ENCODE assay signal across 16 mouse cellular contexts in the genomic region with DNA sequence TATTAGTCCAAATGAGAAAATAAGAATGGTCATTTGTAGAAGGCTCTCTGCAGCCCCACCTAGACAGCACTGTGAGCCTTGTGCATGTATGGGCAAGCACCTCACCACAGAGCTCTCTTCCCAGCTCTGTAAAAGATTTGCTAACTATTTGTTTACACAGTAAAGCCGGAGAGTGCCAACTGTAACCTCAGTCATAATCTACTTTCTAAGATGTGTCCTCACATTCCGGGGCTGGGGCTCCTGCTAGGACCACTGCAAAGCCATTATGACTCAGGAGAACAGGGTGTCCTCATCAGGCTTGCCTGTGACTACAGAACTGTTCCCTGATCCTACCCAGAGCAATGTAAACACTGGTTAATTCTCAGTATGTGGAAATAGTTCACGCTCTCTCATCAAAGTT. TPM values are rescaled to one million over a fixed set of nuclear protein-coding genes. Genes with fewer than 3 reads are reported as not detected.
DNase-seq lines count a peak whose midpoint lies in the region; ATAC-seq and TF ChIP-seq lines count a peak whose summit lies in the region.
"Had no signal": no experiment of that assay in that cellular context is flagged by ENCODE, and none has a peak within 500 bp of the region (broad histone marks: within the 10 kb centered on the region; RNA-seq: fewer than 3 reads in every experiment).

No protein-coding gene starts in this region.

- H3K27me3 ChIP-seq in lung, embryonic 15.5 days: no peaks in the 10 kb centered on the region
- H3K27me3 ChIP-seq in intestine, embryonic 16.5 days (replicated peaks; ENCODE audit: control insufficient read depth, insufficient read depth, low read length): no peaks in the 10 kb centered on the region
- no peaks in the 10 kb centered on the region for H3K27me3 ChIP-seq in liver, embryonic 16.5 days (ENCODE audit: control insufficient read depth, insufficient read depth, low read depth, low read length)
- H3K27me3 ChIP-seq in stomach, postnatal 0 days (ENCODE audit: control insufficient read depth, insufficient read depth, low read length): no peaks in the 10 kb centered on the region
- H3K27me3 ChIP-seq in forebrain, embryonic 13.5 days: no peaks in the 10 kb centered on the region
- H3K27me3 ChIP-seq: heart, embryonic 13.5 days; neural tube, embryonic 13.5 days had no signal

- peaks cover 10% of the 10 kb centered on the region; the same call in 1 of the 2 replicates for H3K4me1 ChIP-seq in lung, embryonic 15.5 days
- 0 out of 2 replicates have a peak, but pooled peaks cover 2% of the 10 kb centered on the region for H3K4me1 ChIP-seq in lung, adult 2 months (ENCODE audit: control insufficient read depth, insufficient read depth, low read length)
- peaks cover 6% of the 10 kb centered on the region; the same call in 1 of the 2 replicates for H3K4me1 ChIP-seq in intestine, embryonic 16.5 days (ENCODE audit: control insufficient read depth, insufficient read depth, low read length)
- H3K4me1 ChIP-seq in liver, embryonic 16.5 days (ENCODE audit: control insufficient read depth, low read depth, low read length): peaks cover 7% of the 10 kb centered on the region; the same call in 1 of the 2 replicates
- no peaks in the 10 kb centered on the region for H3K4me1 ChIP-seq in stomach, postnatal 0 days (replicated peaks; ENCODE audit: control insufficient read depth, insufficient read depth)
- peaks cover 1% of the 10 kb centered on the region; the same call in 1 of the 2 replicates for H3K4me1 ChIP-seq in forebrain, embryonic 13.5 days
- H3K4me1 ChIP-seq: neural tube, embryonic 13.5 days had no signal

- no peaks in the 10 kb centered on the region for H3K9me3 ChIP-seq in lung, embryonic 15.5 days
- H3K9me3 ChIP-seq in intestine, embryonic 16.5 days (ENCODE audit: control insufficient read depth, low read length): no peaks in the 10 kb centered on the region
- H3K9me3 ChIP-seq in liver, embryonic 16.5 days (replicated peaks; ENCODE audit: control insufficient read depth, low read length): no peaks in the 10 kb centered on the region
- no peaks in the 10 kb centered on the region for H3K9me3 ChIP-seq in stomach, postnatal 0 days (ENCODE audit: control insufficient read depth, low read length)
- H3K9me3 ChIP-seq in forebrain, embryonic 13.5 days (replicated peaks): no peaks in the 10 kb centered on the region
- H3K9me3 ChIP-seq: heart, embryonic 13.5 days; limb, embryonic 10.5 days; neural tube, embryonic 13.5 days had no signal

- H3K9ac ChIP-seq in lung, embryonic 15.5 days: no peak overlapping the region
- no peak overlapping the region for H3K9ac ChIP-seq in intestine, embryonic 16.5 days (ENCODE audit: low read depth, low read length)
- no peak overlapping the region for H3K9ac ChIP-seq in liver, embryonic 16.5 days (ENCODE audit: low read depth, low read length)
- H3K9ac ChIP-seq in stomach, postnatal 0 days (ENCODE audit: low read length): no peak overlapping the region
- H3K9ac ChIP-seq in forebrain, embryonic 13.5 days: no peak overlapping the region
- H3K9ac ChIP-seq: forebrain, postnatal 0 days; heart, embryonic 13.5 days; neural tube, embryonic 13.5 days had no signal

- DNase-seq in lung, adult 2 months: no peak
- DNase-seq in stomach, postnatal 0 days (ENCODE audit: low spot score): peak; percentile 50
- no peak for DNase-seq in heart, postnatal 36 days
- DNase-seq: cerebellum, adult 11-12 months; forebrain, postnatal 0 days; gastrocnemius, postnatal 25 days; layer of hippocampus, postnatal 36 days had no signal

- TF ChIP-seq POLR2A in lung, adult 2 months (IDR thresholded peaks at IDR 0.05; ENCODE audit: borderline replicate concordance, extremely low read depth, low read depth, low read length): no peak

- H3K27ac ChIP-seq in lung, embryonic 15.5 days: 0 out of 2 replicates have a peak overlapping the region, but pooled peaks have one; percentile 33
- H3K27ac ChIP-seq in intestine, embryonic 16.5 days (ENCODE audit: low read length): no peak overlapping the region
- H3K27ac ChIP-seq in liver, embryonic 16.5 days (ENCODE audit: low read length): peak overlapping the region; percentile 50
- H3K27ac ChIP-seq in stomach, postnatal 0 days (replicated peaks): no peak overlapping the region
- no peak overlapping the region for H3K27ac ChIP-seq in forebrain, embryonic 13.5 days
- H3K27ac ChIP-seq: heart, embryonic 13.5 days; limb, embryonic 10.5 days; neural tube, embryonic 13.5 days had no signal

- TF ChIP-seq CTCF in lung, adult 2 months (IDR thresholded peaks at IDR 0.05; ENCODE audit: insufficient read depth, low read length): no peak
- no peak for TF ChIP-seq CTCF in stomach, postnatal 0 days (IDR thresholded peaks at IDR 0.05; ENCODE audit: low read depth)

- no peaks in the 10 kb centered on the region for H3K36me3 ChIP-seq in lung, embryonic 15.5 days
- no peaks in the 10 kb centered on the region for H3K36me3 ChIP-seq in intestine, embryonic 16.5 days (ENCODE audit: control insufficient read depth, insufficient read depth, low read length)
- H3K36me3 ChIP-seq in liver, embryonic 16.5 days (ENCODE audit: control insufficient read depth, insufficient read depth): no peaks in the 10 kb centered on the region
- no peaks in the 10 kb centered on the region for H3K36me3 ChIP-seq in stomach, postnatal 0 days (ENCODE audit: control insufficient read depth, insufficient read depth, low read length)
- no peaks in the 10 kb centered on the region for H3K36me3 ChIP-seq in forebrain, embryonic 13.5 days (ENCODE audit: poor library complexity, severe bottlenecking)
- H3K36me3 ChIP-seq: heart, embryonic 13.5 days; limb, embryonic 10.5 days; neural tube, embryonic 13.5 days had no signal

- peak; percentile 57; the same call in 1 of the 2 replicates for ATAC-seq in lung, embryonic 15.5 days (ENCODE audit: borderline replicate concordance, extremely low read depth, low FRiP score, low TSS enrichment)
- peak; percentile 77 for ATAC-seq in intestine, embryonic 16.5 days
- peak; percentile 65 for ATAC-seq in liver, embryonic 16.5 days (ENCODE audit: low read depth)
- peak; percentile 93 for ATAC-seq in stomach, postnatal 0 days (ENCODE audit: low FRiP score, low TSS enrichment)
- ATAC-seq in forebrain, embryonic 13.5 days: no peak
- no peak for ATAC-seq in megakaryocyte-erythroid progenitor cell, adult 5-6 weeks (replicated peaks; ENCODE audit: low FRiP score, low TSS enrichment, poor library complexity, severe bottlenecking)
- ATAC-seq: activated CD4-positive, CD25-positive, alpha-beta regulatory T cell, adult 4 months; forebrain, postnatal 0 days had no signal

- no peak overlapping the region for H3K4me2 ChIP-seq in lung, embryonic 15.5 days
- no peak overlapping the region for H3K4me2 ChIP-seq in intestine, embryonic 16.5 days (ENCODE audit: low read depth, low read length)
- H3K4me2 ChIP-seq in liver, embryonic 16.5 days (ENCODE audit: low read depth, low read length): no peak overlapping the region
- H3K4me2 ChIP-seq in stomach, postnatal 0 days (replicated peaks; ENCODE audit: low read depth): no peak overlapping the region
- no peak overlapping the region for H3K4me2 ChIP-seq in forebrain, embryonic 13.5 days
- H3K4me2 ChIP-seq: heart, embryonic 13.5 days; neural tube, embryonic 13.5 days had no signal

- H3K4me3 ChIP-seq in lung, embryonic 15.5 days: no peak overlapping the region
- H3K4me3 ChIP-seq in lung, adult 2 months (replicated peaks; ENCODE audit: extremely low read depth, low read depth, low read length): no peak overlapping the region
- H3K4me3 ChIP-seq in intestine, embryonic 16.5 days (ENCODE audit: low read length): no peak overlapping the region
- no peak overlapping the region for H3K4me3 ChIP-seq in liver, embryonic 16.5 days (ENCODE audit: low read depth, low read length)
- H3K4me3 ChIP-seq in stomach, postnatal 0 days (ENCODE audit: low read depth, low read length): no peak overlapping the region
- no peak overlapping the region for H3K4me3 ChIP-seq in forebrain, embryonic 13.5 days
- H3K4me3 ChIP-seq: heart, embryonic 13.5 days; limb, embryonic 10.5 days; neural tube, embryonic 13.5 days had no signal

- TF ChIP-seq EP300 in stomach, postnatal 0 days (optimal IDR thresholded peaks at IDR 0.05): peak; percentile 96

- intact Hi-C loops in heart, postnatal 36 days (cut with DNase I): no loop called here

- 19% methylated on average over 3 of the region's 3 CpGs for WGBS in lung, embryonic 15.5 days
- 39% methylated on average over 3 of the region's 3 CpGs for WGBS in lung, adult 2 months
- 26% methylated on average over 3 of the region's 3 CpGs for WGBS in intestine, embryonic 16.5 days
- WGBS in liver, embryonic 16.5 days (ENCODE audit: insufficient replicate concordance): 43% methylated on average over 3 of the region's 3 CpGs
- whole genome bisulfite sequencing in stomach, postnatal 0 days: 11% methylated on average over 3 of the region's 3 CpGs
- WGBS in forebrain, embryonic 13.5 days: 86% methylated on average over 3 of the region's 3 CpGs

RNA-seq across cellular contexts. Expression of a gene that starts 9.5 kb away (rescaled TPM):
- polyA plus RNA-seq in lung, embryonic 15.5 days (2015; fragmentation: Nextera tagmentation; extraction: Ambion mirVana): 16.1 and 19.8 TPM in 2 replicates
- polyA plus RNA-seq in lung, adult 2 months (2012; rRNA removed): 40.4 and 49.3 TPM in 2 replicates
- 4.7 and 10.1 TPM in 2 replicates for polyA plus RNA-seq in intestine, embryonic 16.5 days (2015; fragmentation: Nextera tagmentation; extraction: Ambion mirVana)
- polyA plus RNA-seq in liver, embryonic 16.5 days (2015; fragmentation: Nextera tagmentation; extraction: Ambion mirVana): 21.9 and 24.6 TPM in 2 replicates
- polyA plus RNA-seq in stomach, postnatal 0 days (2015; fragmentation: Nextera tagmentation; extraction: Ambion mirVana): 18.1 and 20.2 TPM in 2 replicates
- 17.2 and 17.5 TPM in 2 replicates for polyA plus RNA-seq in forebrain, embryonic 13.5 days (2015; fragmentation: Nextera tagmentation; extraction: Ambion mirVana)
- total RNA-seq in megakaryocyte-erythroid progenitor cell, adult 5-6 weeks (2014; fragmentation: Nextera tagmentation): 73.3 and 88.4 TPM in 2 replicates
- 74.4 and 85.9 TPM in 2 replicates for total RNA-seq in megakaryocyte-erythroid progenitor cell, adult 5-6 weeks (2017)
- 10 to 100 TPM in 1 of 2 experiments, 1 to 10 TPM in 1; 9.4 to 13.8 TPM for total RNA-seq in heart, postnatal 36 days (2021)

Comparison
In these comparisons a context has a peak if more than half of its experiments do, and no peak if none do; other contexts are left out.
1. ATAC-seq: peak in lung, embryonic 15.5 days (single experiment), intestine, embryonic 16.5 days (single experiment), liver, embryonic 16.5 days (single experiment) and stomach, postnatal 0 days (single experiment); none in forebrain, embryonic 13.5 days (single experiment) and megakaryocyte-erythroid progenitor cell, adult 5-6 weeks (single experiment).
2. H3K27ac ChIP-seq: peak in lung, embryonic 15.5 days (single experiment) and liver, embryonic 16.5 days (single experiment); none in intestine, embryonic 16.5 days (single experiment), stomach, postnatal 0 days (single experiment) and forebrain, embryonic 13.5 days (single experiment).